Mouse (Mus musculus) lung, embryonic 14.5 days (tissue): ENCODE measurements around the gene Slc30a4. TPM values are rescaled to one million over a fixed set of nuclear protein-coding genes. Genes with fewer than 3 reads are reported as not detected.
A peak's percentile ranks its signal among the peaks of the same experiment; 100 is the strongest.

ENCODE experiments used
- ATAC-seq: fragments of 200-750 bp; cut with Nextera tagmentation; 2 replicates; pipeline ENCODE4 v1.8.0; 2017; ENCODE audit warnings: mild to moderate bottlenecking, moderate TSS enrichment, moderate library complexity; ENCODE audit not compliant: insufficient read depth
- DNase-seq: peaks from one replicate; pipeline ENCODE4 v3.0.0-alpha.2; 2015
- H3K27ac ChIP-seq: fragments of 300-500 bp; sonication (generic); 2 replicates; pipeline ENCODE4 v1.5.1; 2014; ENCODE audit warnings: low read depth, mild to moderate bottlenecking, moderate library complexity
- H3K27me3 ChIP-seq: fragments of 300-500 bp; sonication (generic); 2 replicates; pipeline ENCODE4 v1.6.1; 2014; ENCODE audit warnings: low read length, control low read depth; ENCODE audit not compliant: insufficient read depth
- H3K36me3 ChIP-seq: fragments of 300-500 bp; sonication (generic); 2 replicates; pipeline ENCODE4 v1.6.1; 2014; ENCODE audit warnings: control low read depth; ENCODE audit not compliant: insufficient read depth
- H3K4me1 ChIP-seq: fragments of 300-500 bp; sonication (generic); 2 replicates; pipeline ENCODE4 v1.6.1; 2014; ENCODE audit warnings: antibody characterized with exemption, control low read depth; ENCODE audit not compliant: insufficient read depth
- H3K4me2 ChIP-seq: fragments of 300-500 bp; sonication (generic); 2 replicates; pipeline ENCODE4 v1.6.1; 2014; ENCODE audit warnings: mild to moderate bottlenecking
- H3K4me3 ChIP-seq: fragments of 300-500 bp; sonication (generic); 2 replicates; pipeline ENCODE4 v1.5.1; 2014; ENCODE audit warnings: low read depth, low read length
- H3K9ac ChIP-seq: fragments of 300-500 bp; sonication (generic); 2 replicates; pipeline ENCODE4 v1.6.1; 2014
- H3K9me3 ChIP-seq: fragments of 300-500 bp; sonication (generic); 2 replicates; pipeline ENCODE4 v1.6.1; 2016; ENCODE audit warnings: low read depth, low read length, control low read depth
- CTCF ChIP-seq: IDR thresholded peaks from 2 replicates; pipeline ENCODE4 v1.5.1; 2016; ENCODE audit warnings: antibody characterized with exemption, low read depth
- WGBS: fragments of 180-500 bp; shearing (Covaris S2); extraction: QIAGEN DNeasy Blood & Tissue Kit; methylation state at CpG from one replicate; pipeline ENCODE4 v1.1.7; 2014; 5-methylcytosine and 5-hydroxymethylcytosine counted together
- polyA plus RNA-seq: library from polyadenylated mRNA; unstranded; fragments of >200 nt; fragmentation: Nextera tagmentation; extraction: Ambion mirVana; gene quantifications from 2 replicates; pipeline ENCODE4 v1.2.1, GENCODE M21; 2014

The Slc30a4 gene
- polyA plus RNA-seq, 1 experiment from 2014 or later, result 11.1 TPM

DNA sequence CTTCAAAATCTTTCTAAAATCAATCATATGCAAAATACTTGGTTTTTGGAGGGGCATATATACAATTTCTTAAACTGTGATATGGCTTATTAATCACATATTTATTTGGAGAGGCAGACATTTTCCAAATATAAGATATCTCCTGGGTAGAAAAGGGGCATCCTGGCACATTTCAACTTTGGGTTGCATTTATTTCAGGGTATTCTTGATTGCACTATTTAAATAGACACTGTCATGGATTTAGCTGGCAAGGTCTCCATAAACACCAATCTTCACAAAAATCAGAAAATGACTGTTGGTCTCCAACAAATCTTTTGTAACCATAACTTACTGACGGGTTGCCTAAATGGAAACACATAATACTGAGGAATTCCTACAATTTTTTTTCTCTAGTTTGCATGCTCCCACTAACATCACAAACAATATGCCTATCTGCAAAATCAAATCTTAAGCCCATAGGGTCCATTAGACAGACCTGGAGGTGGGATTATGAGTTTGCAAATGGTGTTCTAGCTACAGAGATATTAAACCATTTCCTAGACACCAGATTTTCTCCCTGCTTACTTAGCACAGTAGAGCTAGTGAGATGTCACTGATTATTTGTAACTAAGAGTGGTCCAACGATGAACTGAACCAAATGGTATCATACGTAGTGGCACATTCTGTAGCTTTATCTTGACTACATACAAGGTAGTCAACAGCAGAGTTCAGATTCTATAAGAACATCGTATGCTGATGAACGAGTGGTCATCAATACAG, 20.9 kb downstream of the Slc30a4 start:
- TF ChIP-seq CTCF, result no peak
- no peaks in the 10 kb centered on the region for H3K27me3 ChIP-seq
- no peaks in the 10 kb centered on the region for H3K4me1 ChIP-seq
- no peak overlapping the region for H3K4me3 ChIP-seq
- no peak for ATAC-seq
- H3K9ac ChIP-seq, result no peak overlapping the region
- H3K27ac ChIP-seq, result no peak overlapping the region
- 83% methylated on average over 5 of the region's 5 CpGs for WGBS
- H3K4me2 ChIP-seq, result no peak overlapping the region
- peaks cover 13% of the 10 kb centered on the region for H3K9me3 ChIP-seq
- DNase-seq, result peak; percentile 11
- peaks cover under 1% of the 10 kb centered on the region; the same call in 1 of the 2 replicates for H3K36me3 ChIP-seq

DNA sequence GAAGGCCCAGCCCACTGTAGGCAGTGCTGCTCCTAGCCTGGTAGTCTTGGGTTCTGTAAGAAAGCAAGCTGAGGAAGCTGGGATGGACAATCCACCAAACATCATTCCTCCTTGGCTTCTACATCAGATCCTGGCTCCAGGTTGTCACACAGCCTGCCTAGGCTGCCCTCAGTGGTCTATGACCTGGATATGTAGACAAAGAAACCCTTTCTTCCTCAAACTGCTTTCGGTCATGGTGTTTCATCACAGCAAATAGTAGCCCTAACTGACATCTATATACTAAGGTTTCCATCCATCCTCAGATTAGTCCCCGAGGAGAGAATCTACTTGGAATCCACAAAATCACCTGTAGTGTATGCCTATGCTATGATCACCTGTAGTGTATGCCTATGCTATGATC, 27.3 kb downstream of the Slc30a4 start:
- no peak for ATAC-seq
- no peak for TF ChIP-seq CTCF
- DNase-seq, result no peak
- Histone ChIP-seq H3K27me3 (no peaks in the 10 kb centered on the region), H3K36me3 (no peaks in the 10 kb centered on the region), H3K9me3 (no peaks in the 10 kb centered on the region), H3K9ac (no peak overlapping the region), H3K4me1 (no peaks in the 10 kb centered on the region), H3K4me2 (no peak overlapping the region), H3K4me3 (no peak overlapping the region), H3K27ac (no peak overlapping the region)
- 88% methylated on average over 2 of the region's 2 CpGs for WGBS

DNA sequence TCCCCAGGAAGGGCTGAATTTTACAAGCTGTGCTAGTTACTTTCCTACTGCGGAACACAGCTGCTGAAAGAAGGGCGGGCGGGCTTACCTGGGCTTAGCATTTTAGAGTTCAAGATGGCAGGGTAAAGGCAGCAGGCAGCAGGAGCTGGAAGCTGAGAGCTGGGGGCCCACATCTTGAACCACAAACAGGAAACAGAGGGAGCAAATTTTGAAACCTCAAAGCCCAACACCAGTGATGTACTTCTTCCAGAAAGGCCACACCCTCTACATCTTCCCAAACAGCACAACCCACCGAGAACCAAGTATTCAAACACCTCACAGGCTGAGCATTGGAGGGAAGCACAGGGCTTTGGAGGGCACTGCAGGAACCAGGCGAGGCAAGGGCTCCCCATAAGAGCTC, 29.6 kb downstream of the Slc30a4 start:
- Histone ChIP-seq H3K36me3 (no peaks in the 10 kb centered on the region), H3K27ac (no peak overlapping the region), H3K27me3 (no peaks in the 10 kb centered on the region), H3K4me3 (no peak overlapping the region), H3K4me1 (no peaks in the 10 kb centered on the region), H3K4me2 (no peak overlapping the region), H3K9ac (no peak overlapping the region), H3K9me3 (no peaks in the 10 kb centered on the region)
- TF ChIP-seq CTCF, result no peak
- DNase-seq (no peak), ATAC-seq (no peak)
- 54% methylated on average over 5 of the region's 5 CpGs for WGBS

DNA sequence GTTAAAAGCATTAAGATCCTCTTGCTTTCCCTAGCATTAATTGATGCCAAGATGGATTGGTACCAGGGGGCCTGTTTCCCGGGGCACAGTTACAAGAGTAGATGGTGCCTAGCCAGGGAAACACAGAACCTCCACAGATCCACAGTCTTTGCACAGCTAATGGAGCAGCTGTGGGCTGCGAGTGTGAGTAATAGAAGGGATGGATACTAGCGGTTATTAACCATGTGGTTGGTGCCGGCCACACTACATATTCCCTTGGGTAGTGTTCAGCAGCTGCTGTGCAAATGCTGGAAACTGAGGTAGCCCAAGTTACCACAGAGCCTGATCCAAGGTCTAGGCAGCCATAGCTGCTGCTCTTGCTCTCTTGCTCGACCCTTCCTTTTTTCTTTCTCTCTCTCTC, 30.7 kb downstream of the Slc30a4 start:
- DNase-seq (no peak), ATAC-seq (no peak)
- Histone ChIP-seq H3K9me3 (no peaks in the 10 kb centered on the region), H3K27ac (no peak overlapping the region), H3K27me3 (no peaks in the 10 kb centered on the region), H3K36me3 (no peaks in the 10 kb centered on the region), H3K4me2 (no peak overlapping the region), H3K4me3 (no peak overlapping the region), H3K4me1 (no peaks in the 10 kb centered on the region), H3K9ac (no peak overlapping the region)
- no peak for TF ChIP-seq CTCF
- WGBS, result 65% methylated on average over 5 of the region's 5 CpGs

DNA sequence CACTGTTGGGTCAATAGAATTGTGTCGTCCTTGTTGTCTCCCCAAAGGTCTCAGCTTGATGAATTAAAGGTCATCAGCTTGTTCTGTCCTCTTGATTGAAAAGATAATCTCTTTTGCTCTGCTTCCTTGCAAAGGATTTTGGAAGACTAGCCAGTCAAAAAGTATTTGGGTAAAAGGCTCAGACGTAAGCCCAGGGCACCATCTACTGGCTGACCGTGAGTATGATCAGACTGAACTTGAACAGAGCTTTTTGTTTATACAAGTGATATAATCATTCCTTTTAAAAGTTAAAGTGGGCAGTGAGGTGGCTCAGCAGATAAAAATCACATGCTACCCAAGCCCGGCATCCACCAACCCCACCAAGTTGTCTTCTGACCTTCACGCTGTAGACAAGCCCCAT, 34.6 kb downstream of the Slc30a4 start:
- no peak overlapping the region for H3K4me3 ChIP-seq
- 19% methylated on average over 5 of the region's 5 CpGs for WGBS
- H3K4me2 ChIP-seq, result no peak overlapping the region
- H3K27me3 ChIP-seq, result no peaks in the 10 kb centered on the region
- no peak overlapping the region for H3K27ac ChIP-seq
- no peaks in the 10 kb centered on the region for H3K9me3 ChIP-seq
- H3K4me1 ChIP-seq, result no peaks in the 10 kb centered on the region
- H3K9ac ChIP-seq, result no peak overlapping the region
- H3K36me3 ChIP-seq, result no peaks in the 10 kb centered on the region
- DNase-seq, result peak; percentile 76
- ATAC-seq, result peak; percentile 31; the same call in 1 of the 2 replicates
- TF ChIP-seq CTCF, result peak; percentile 68

DNA sequence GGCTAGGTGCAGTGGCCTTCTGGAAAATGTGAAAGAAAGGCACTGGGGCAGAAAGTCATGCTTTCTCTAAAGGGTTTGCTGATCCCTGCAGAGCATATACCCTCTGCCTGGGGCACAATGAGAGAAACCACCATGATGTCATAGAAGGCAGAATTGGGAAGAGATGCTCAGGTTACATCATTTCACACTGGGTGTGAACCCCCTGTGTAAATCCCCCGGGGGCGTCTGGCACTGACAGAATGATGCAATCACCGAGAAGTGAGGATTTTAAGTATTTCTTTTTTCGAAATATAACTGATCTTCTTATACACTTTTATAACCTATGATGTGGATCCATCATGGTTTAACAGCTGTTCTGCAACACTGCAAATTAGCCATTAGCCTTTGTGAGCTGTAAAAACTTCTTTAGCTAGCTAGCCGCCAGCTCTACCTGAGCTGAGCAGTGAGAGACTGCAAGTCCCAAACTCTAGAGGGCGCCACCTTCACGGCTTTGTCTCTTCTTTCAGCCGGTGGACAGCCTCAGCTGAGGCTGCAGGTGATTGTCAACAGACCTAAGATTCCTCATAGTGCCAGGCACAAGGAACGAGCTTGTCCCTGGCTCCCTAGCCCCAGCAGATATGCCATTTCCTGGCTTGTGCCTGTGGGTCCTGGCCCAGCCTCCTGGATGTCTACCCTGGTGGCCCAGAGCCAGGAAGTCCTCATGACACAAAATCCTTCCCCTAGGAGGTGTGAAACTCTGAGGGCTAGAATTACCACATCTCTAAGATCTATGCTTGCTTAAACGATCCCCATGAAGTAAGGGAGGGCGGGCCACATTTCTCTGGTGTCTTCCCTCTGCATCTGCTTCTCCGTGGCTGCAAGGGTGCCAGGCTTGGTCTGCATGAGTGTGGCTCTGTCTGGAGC, 36.2 kb downstream of the Slc30a4 start:
- Histone ChIP-seq H3K27me3 (no peaks in the 10 kb centered on the region), H3K27ac (no peak overlapping the region), H3K9ac (no peak overlapping the region), H3K4me2 (no peak overlapping the region), H3K9me3 (no peaks in the 10 kb centered on the region), H3K4me1 (no peaks in the 10 kb centered on the region), H3K36me3 (no peaks in the 10 kb centered on the region), H3K4me3 (no peak overlapping the region)
- DNase-seq (peak; percentile 65), ATAC-seq (no peak)
- peak; percentile 61 for TF ChIP-seq CTCF
- 33% methylated on average over 12 of the region's 12 CpGs for WGBS

DNA sequence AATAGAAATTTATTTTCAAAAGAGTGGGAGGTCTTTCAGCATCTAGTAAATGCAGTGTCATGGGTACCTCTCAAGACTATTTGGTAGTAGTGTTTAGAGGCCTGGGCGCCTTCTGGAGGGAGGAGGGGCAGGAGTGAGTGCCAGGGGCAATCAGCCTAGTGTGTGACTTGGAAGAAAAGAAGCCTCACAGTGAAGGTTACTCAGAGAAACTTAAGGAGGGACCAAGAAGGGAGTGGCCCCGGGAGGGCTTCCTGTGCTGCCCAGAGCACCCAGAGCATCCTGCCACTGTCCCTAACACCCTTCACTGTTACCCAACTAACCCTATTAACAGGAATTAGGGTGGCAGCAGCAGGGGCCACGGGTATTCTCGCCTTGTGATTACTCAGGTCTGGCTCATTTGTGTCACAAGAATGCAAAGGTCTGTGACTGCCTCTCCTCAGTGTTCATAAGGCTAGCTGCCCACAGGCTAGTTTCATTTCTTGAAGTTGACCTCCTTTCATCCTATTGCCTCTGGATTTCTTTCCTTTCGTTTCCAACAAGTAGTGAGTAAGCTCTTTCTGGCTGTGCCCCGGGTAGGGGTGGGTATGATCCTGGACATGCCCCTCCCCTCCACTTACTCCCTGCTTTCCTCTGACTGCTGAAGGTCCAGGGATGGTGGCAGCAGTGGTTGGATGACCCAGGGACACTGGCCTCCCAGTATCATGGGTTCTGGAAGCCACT, 37.0 kb downstream of the Slc30a4 start:
- Histone ChIP-seq H3K27ac (no peak overlapping the region), H3K4me1 (no peaks in the 10 kb centered on the region), H3K9me3 (no peaks in the 10 kb centered on the region), H3K4me3 (no peak overlapping the region), H3K27me3 (no peaks in the 10 kb centered on the region), H3K9ac (no peak overlapping the region), H3K36me3 (no peaks in the 10 kb centered on the region), H3K4me2 (no peak overlapping the region)
- no peak for DNase-seq
- no peak for TF ChIP-seq CTCF
- no peak for ATAC-seq
- whole genome bisulfite sequencing, result 48% methylated on average over 6 of the region's 6 CpGs
